Mouse (Mus musculus) midbrain, embryonic 13.5 days (tissue): ENCODE results near the gene Gm10447. TPM values are rescaled to one million over a fixed set of nuclear protein-coding genes. Genes with fewer than 3 reads are reported as not detected.

Experiments
- ATAC-seq: fragments of 200-750 bp; cut with Nextera tagmentation; 2 replicates; pipeline ENCODE4 v1.8.0; 2017; ENCODE audit warnings: mild to moderate bottlenecking, moderate TSS enrichment, moderate library complexity
- H3K27ac ChIP-seq: fragments of 300-500 bp; sonication (generic); 2 replicates; pipeline ENCODE4 v1.5.1; 2015; ENCODE audit warnings: inconsistent platforms, mild to moderate bottlenecking, moderate library complexity
- H3K27me3 ChIP-seq: fragments of 300-500 bp; sonication (generic); 2 replicates; pipeline ENCODE4 v1.6.1; 2015; ENCODE audit warnings: mild to moderate bottlenecking, inconsistent platforms
- H3K36me3 ChIP-seq: fragments of 300-500 bp; sonication (generic); 2 replicates; pipeline ENCODE4 v1.6.1; 2015; ENCODE audit warnings: mild to moderate bottlenecking, inconsistent platforms
- H3K4me1 ChIP-seq: fragments of 300-500 bp; sonication (generic); replicated peaks from 2 replicates; pipeline ENCODE4 v1.6.1; 2015; ENCODE audit warnings: inconsistent platforms
- H3K4me2 ChIP-seq: fragments of 300-500 bp; sonication (generic); replicated peaks from 2 replicates; pipeline ENCODE4 v1.6.1; 2015; ENCODE audit warnings: moderate library complexity, mild to moderate bottlenecking, inconsistent platforms
- H3K4me3 ChIP-seq: fragments of 300-500 bp; sonication (generic); replicated peaks from 2 replicates; pipeline ENCODE4 v1.5.1; 2015; ENCODE audit warnings: mild to moderate bottlenecking, inconsistent platforms
- H3K9ac ChIP-seq: fragments of 300-500 bp; sonication (generic); replicated peaks from 2 replicates; pipeline ENCODE4 v1.6.1; 2015; ENCODE audit warnings: mild to moderate bottlenecking, inconsistent platforms
- H3K9me3 ChIP-seq: fragments of 300-500 bp; sonication (generic); 2 replicates; pipeline ENCODE4 v1.6.1; 2016; ENCODE audit warnings: mild to moderate bottlenecking, inconsistent platforms
- WGBS: fragments of 180-500 bp; shearing (Covaris S2); methylation state at CpG from one replicate; pipeline ENCODE4 v1.1.7; 2015; 5-methylcytosine and 5-hydroxymethylcytosine counted together
- polyA plus RNA-seq: library from polyadenylated mRNA; unstranded; fragments of >200 nt; fragmentation: Nextera tagmentation; extraction: Ambion mirVana; gene quantifications from 2 replicates; pipeline ENCODE4 v1.2.1, GENCODE M21; 2015

Gm10447 gene
- polyA plus RNA-seq = not detected in 2 replicates

GRCm38 (mm10) chr11:53456474-53457371 lies at the start of gene Gm10447, which contains the start of gene Shroom1:
Gene Gm10447, minus strand, starts transcription at chr11:53457110.
Gene Shroom1, plus strand, starts transcription at chr11:53457205.
- WGBS = 6% methylated on average over 42 of the region's 42 CpGs
- H3K4me1 ChIP-seq = peaks cover 11% of the 10 kb centered on the region
- H3K9ac ChIP-seq = peak within 1 kb of the TSS; percentile 63
- H3K36me3 ChIP-seq = no peaks in the 10 kb centered on the region
- H3K27ac ChIP-seq = no peak within 1 kb of the TSS
- peak within 1 kb of the TSS; percentile 46 for H3K4me3 ChIP-seq
- H3K27me3 ChIP-seq = peaks cover 65% of the 10 kb centered on the region
- no peaks in the 10 kb centered on the region for H3K9me3 ChIP-seq
- ATAC-seq = peak; percentile 71; the same call in 1 of the 2 replicates
- H3K4me2 ChIP-seq = peak within 1 kb of the TSS; percentile 80

- no peak for ATAC-seq
- Histone ChIP-seq H3K27me3 (peaks cover 15% of the 10 kb centered on the region), H3K4me1 (peaks cover 7% of the 10 kb centered on the region; the same call in 1 of the 2 replicates), H3K4me3 (no peak overlapping the region), H3K27ac (no peak overlapping the region), H3K9me3 (no peaks in the 10 kb centered on the region), H3K4me2 (no peak overlapping the region), H3K36me3 (no peaks in the 10 kb centered on the region), H3K9ac (no peak overlapping the region)
- WGBS = 60% methylated on average over 5 of the region's 5 CpGs
Measured at GRCm38 (mm10) chr11:53505026-53505663, 48.2 kb upstream of the Gm10447 start.

- 94% methylated on average over 8 of the region's 8 CpGs for WGBS
- Histone ChIP-seq H3K4me3 (no peak overlapping the region), H3K36me3 (no peaks in the 10 kb centered on the region), H3K27ac (no peak overlapping the region), H3K9ac (no peak overlapping the region), H3K27me3 (peaks cover 23% of the 10 kb centered on the region), H3K9me3 (no peaks in the 10 kb centered on the region), H3K4me1 (peaks cover 7% of the 10 kb centered on the region; the same call in 1 of the 2 replicates), H3K4me2 (no peak overlapping the region)
- ATAC-seq = no peak
Measured at GRCm38 (mm10) chr11:53504376-53504775, 47.5 kb upstream of the Gm10447 start.

- no peak for ATAC-seq
- Histone ChIP-seq H3K9ac (no peak overlapping the region), H3K27me3 (peaks cover 26% of the 10 kb centered on the region), H3K4me2 (no peak overlapping the region), H3K27ac (no peak overlapping the region), H3K4me1 (peaks cover 7% of the 10 kb centered on the region; the same call in 1 of the 2 replicates), H3K9me3 (no peaks in the 10 kb centered on the region), H3K36me3 (no peaks in the 10 kb centered on the region), H3K4me3 (no peak overlapping the region)
- 92% methylated on average over 5 of the region's 5 CpGs for WGBS
Measured at GRCm38 (mm10) chr11:53503738-53504137, 46.8 kb upstream of the Gm10447 start.

GRCm38 (mm10) chr11:53502039-53502765 lies 45.3 kb upstream of the Gm10447 start:
- Histone ChIP-seq H3K4me1 (peaks cover 5% of the 10 kb centered on the region; the same call in 1 of the 2 replicates), H3K9me3 (no peaks in the 10 kb centered on the region), H3K27ac (no peak overlapping the region), H3K9ac (no peak overlapping the region), H3K36me3 (no peaks in the 10 kb centered on the region), H3K4me2 (no peak overlapping the region), H3K27me3 (peaks cover 40% of the 10 kb centered on the region), H3K4me3 (no peak overlapping the region)
- ATAC-seq = no peak
- 83% methylated on average over 8 of the region's 8 CpGs for WGBS

GRCm38 (mm10) chr11:53500569-53500968 lies 43.7 kb upstream of the Gm10447 start:
- Histone ChIP-seq H3K27me3 (peaks cover 52% of the 10 kb centered on the region), H3K36me3 (no peaks in the 10 kb centered on the region), H3K9ac (no peak overlapping the region), H3K4me2 (no peak overlapping the region), H3K4me3 (no peak overlapping the region), H3K4me1 (peaks cover 10% of the 10 kb centered on the region), H3K9me3 (no peaks in the 10 kb centered on the region), H3K27ac (no peak overlapping the region)
- ATAC-seq = no peak
- 9% methylated on average over 11 of the region's 11 CpGs for WGBS

- ATAC-seq = no peak
- Histone ChIP-seq H3K36me3 (no peaks in the 10 kb centered on the region), H3K4me1 (peaks cover 22% of the 10 kb centered on the region), H3K27ac (no peak overlapping the region), H3K27me3 (peaks cover 56% of the 10 kb centered on the region), H3K4me3 (no peak overlapping the region), H3K9ac (no peak overlapping the region), H3K4me2 (no peak overlapping the region), H3K9me3 (no peaks in the 10 kb centered on the region)
- 84% methylated on average over 6 of the region's 6 CpGs for WGBS
Measured at GRCm38 (mm10) chr11:53496946-53497345, 40.0 kb upstream of the Gm10447 start.

GRCm38 (mm10) chr11:53495417-53495816 lies 38.5 kb upstream of the Gm10447 start:
- H3K4me1 ChIP-seq = peaks cover 21% of the 10 kb centered on the region
- no peak overlapping the region for H3K4me2 ChIP-seq
- H3K27me3 ChIP-seq = peaks cover 52% of the 10 kb centered on the region
- no peak overlapping the region for H3K9ac ChIP-seq
- peak overlapping the region; percentile 20; the same call in 1 of the 2 replicates for H3K27ac ChIP-seq
- H3K9me3 ChIP-seq = no peaks in the 10 kb centered on the region
- H3K36me3 ChIP-seq = no peaks in the 10 kb centered on the region
- ATAC-seq = no peak
- 14% methylated on average over 6 of the region's 6 CpGs for WGBS
- H3K4me3 ChIP-seq = no peak overlapping the region

- Histone ChIP-seq H3K4me1 (peaks cover 20% of the 10 kb centered on the region), H3K9me3 (no peaks in the 10 kb centered on the region), H3K27me3 (peaks cover 50% of the 10 kb centered on the region), H3K4me3 (no peak overlapping the region), H3K9ac (no peak overlapping the region), H3K36me3 (no peaks in the 10 kb centered on the region), H3K27ac (no peak overlapping the region), H3K4me2 (no peak overlapping the region)
- no peak for ATAC-seq
- WGBS = 21% methylated on average over 3 of the region's 3 CpGs
Measured at GRCm38 (mm10) chr11:53493243-53493955, 36.5 kb upstream of the Gm10447 start.

GRCm38 (mm10) chr11:53491954-53492401 lies 35.1 kb upstream of the Gm10447 start:
- peaks cover 51% of the 10 kb centered on the region for H3K27me3 ChIP-seq
- no peak overlapping the region for H3K9ac ChIP-seq
- no peaks in the 10 kb centered on the region for H3K9me3 ChIP-seq
- peak; percentile 67; the same call in 1 of the 2 replicates for ATAC-seq
- H3K36me3 ChIP-seq = no peaks in the 10 kb centered on the region
- H3K4me1 ChIP-seq = peaks cover 27% of the 10 kb centered on the region
- no peak overlapping the region for H3K27ac ChIP-seq
- WGBS = 5% methylated on average over 8 of the region's 8 CpGs
- H3K4me3 ChIP-seq = no peak overlapping the region
- no peak overlapping the region for H3K4me2 ChIP-seq

GRCm38 (mm10) chr11:53489421-53489820 lies 32.5 kb upstream of the Gm10447 start:
- Histone ChIP-seq H3K36me3 (no peaks in the 10 kb centered on the region), H3K4me1 (peaks cover 19% of the 10 kb centered on the region), H3K9ac (no peak overlapping the region), H3K4me2 (no peak overlapping the region), H3K9me3 (no peaks in the 10 kb centered on the region), H3K27ac (no peak overlapping the region), H3K4me3 (no peak overlapping the region), H3K27me3 (peaks cover 64% of the 10 kb centered on the region)
- ATAC-seq = no peak
- 43% methylated on average over 9 of the region's 9 CpGs for WGBS
